Mouse (Mus musculus): Measurements from ENCODE around the gene Slc15a4. TPM values are rescaled to one million over a fixed set of nuclear protein-coding genes. Genes with fewer than 3 reads are reported as not detected.

The Slc15a4 gene
- polyA plus RNA-seq (2012; ENCODE audit: insufficient read depth, insufficient read length, missing spikeins) = 7.5 and 8.7 TPM in 2 replicates

GRCm38 (mm10) chr5:127632167-127633145 is at the start of gene Slc15a4, which contains the start of gene Glt1d1:
TSS of gene Slc15a4 (minus strand) at chr5:127632897.
TSS of gene Glt1d1 (plus strand) at chr5:127632262.
- Histone ChIP-seq H3K4me3 (ENCODE audit: insufficient read depth, low read depth, low read length) (peak within 1 kb of the TSS; percentile 54), H3K27ac (replicated peaks; ENCODE audit: low read depth, low read length) (no peak within 1 kb of the TSS), H3K4me1 (ENCODE audit: control insufficient read depth, insufficient read depth, insufficient read length, low read length) (no peaks in the 10 kb centered on the region)

GRCm38 (mm10) chr5:127678501-127678900 is 45.8 kb upstream of the Slc15a4 start:
- H3K4me3 ChIP-seq (ENCODE audit: insufficient read depth, low read depth, low read length) = no peak overlapping the region
- no peaks in the 10 kb centered on the region for H3K4me1 ChIP-seq (ENCODE audit: control insufficient read depth, insufficient read depth, insufficient read length, low read length)
- H3K27ac ChIP-seq (replicated peaks; ENCODE audit: low read depth, low read length) = no peak overlapping the region

- no peak overlapping the region for H3K4me3 ChIP-seq (ENCODE audit: insufficient read depth, low read depth, low read length)
- H3K4me1 ChIP-seq (ENCODE audit: control insufficient read depth, insufficient read depth, insufficient read length, low read length) = no peaks in the 10 kb centered on the region
- H3K27ac ChIP-seq (replicated peaks; ENCODE audit: low read depth, low read length) = no peak overlapping the region
These were observed 44.9 kb upstream of the Slc15a4 start for GRCm38 (mm10) chr5:127677561-127677960.

GRCm38 (mm10) chr5:127673913-127674312 is 41.2 kb upstream of the Slc15a4 start:
- H3K4me1 ChIP-seq (ENCODE audit: control insufficient read depth, insufficient read depth, insufficient read length, low read length) = no peaks in the 10 kb centered on the region

GRCm38 (mm10) chr5:127660979-127661378 is 28.3 kb upstream of the Slc15a4 start:
- Histone ChIP-seq H3K27ac (replicated peaks; ENCODE audit: low read depth, low read length) (no peak overlapping the region), H3K4me1 (ENCODE audit: control insufficient read depth, insufficient read depth, insufficient read length, low read length) (no peaks in the 10 kb centered on the region), H3K4me3 (ENCODE audit: insufficient read depth, low read depth, low read length) (no peak overlapping the region)

More at GRCm38 (mm10) chr5:127673913-127674312, 41.2 kb upstream of the Slc15a4 start:
- Histone ChIP-seq H3K27ac (replicated peaks; ENCODE audit: low read depth, low read length) (no peak overlapping the region), H3K4me3 (ENCODE audit: insufficient read depth, low read depth, low read length) (no peak overlapping the region)

- H3K27ac ChIP-seq (replicated peaks; ENCODE audit: low read depth, low read length) = no peak overlapping the region
- H3K4me1 ChIP-seq (ENCODE audit: control insufficient read depth, insufficient read depth, insufficient read length, low read length) = no peaks in the 10 kb centered on the region
- no peak overlapping the region for H3K4me3 ChIP-seq (ENCODE audit: insufficient read depth, low read depth, low read length)
These were observed 27.6 kb upstream of the Slc15a4 start for GRCm38 (mm10) chr5:127660267-127660666.

GRCm38 (mm10) chr5:127659312-127659711 is 26.6 kb upstream of the Slc15a4 start:
- Histone ChIP-seq H3K4me1 (ENCODE audit: control insufficient read depth, insufficient read depth, insufficient read length, low read length) (no peaks in the 10 kb centered on the region), H3K4me3 (ENCODE audit: insufficient read depth, low read depth, low read length) (no peak overlapping the region), H3K27ac (replicated peaks; ENCODE audit: low read depth, low read length) (no peak overlapping the region)

GRCm38 (mm10) chr5:127658257-127658656 is 25.6 kb upstream of the Slc15a4 start:
- H3K4me1 ChIP-seq (ENCODE audit: control insufficient read depth, insufficient read depth, insufficient read length, low read length) = no peaks in the 10 kb centered on the region
- H3K4me3 ChIP-seq (ENCODE audit: insufficient read depth, low read depth, low read length) = no peak overlapping the region
- no peak overlapping the region for H3K27ac ChIP-seq (replicated peaks; ENCODE audit: low read depth, low read length)

GRCm38 (mm10) chr5:127649077-127649476 is 16.4 kb upstream of the Slc15a4 start:
- Histone ChIP-seq H3K4me3 (ENCODE audit: insufficient read depth, low read depth, low read length) (no peak overlapping the region), H3K27ac (replicated peaks; ENCODE audit: low read depth, low read length) (no peak overlapping the region), H3K4me1 (ENCODE audit: control insufficient read depth, insufficient read depth, insufficient read length, low read length) (no peaks in the 10 kb centered on the region)

GRCm38 (mm10) chr5:127648046-127648445 is 15.3 kb upstream of the Slc15a4 start:
- no peaks in the 10 kb centered on the region for H3K4me1 ChIP-seq (ENCODE audit: control insufficient read depth, insufficient read depth, insufficient read length, low read length)

GRCm38 (mm10) chr5:127641185-127641958 is 8.7 kb upstream of the Slc15a4 start:
- Histone ChIP-seq H3K27ac (replicated peaks; ENCODE audit: low read depth, low read length) (no peak overlapping the region), H3K4me1 (ENCODE audit: control insufficient read depth, insufficient read depth, insufficient read length, low read length) (no peaks in the 10 kb centered on the region), H3K4me3 (ENCODE audit: insufficient read depth, low read depth, low read length) (no peak overlapping the region)

More at GRCm38 (mm10) chr5:127648046-127648445, 15.3 kb upstream of the Slc15a4 start:
- Histone ChIP-seq H3K27ac (replicated peaks; ENCODE audit: low read depth, low read length) (no peak overlapping the region), H3K4me3 (ENCODE audit: insufficient read depth, low read depth, low read length) (no peak overlapping the region)

GRCm38 (mm10) chr5:127640359-127640758 is 7.7 kb upstream of the Slc15a4 start:
- H3K4me1 ChIP-seq (ENCODE audit: control insufficient read depth, insufficient read depth, insufficient read length, low read length) = no peaks in the 10 kb centered on the region
- no peak overlapping the region for H3K4me3 ChIP-seq (ENCODE audit: insufficient read depth, low read depth, low read length)
- no peak overlapping the region for H3K27ac ChIP-seq (replicated peaks; ENCODE audit: low read depth, low read length)

- Histone ChIP-seq H3K4me3 (ENCODE audit: insufficient read depth, low read depth, low read length) (no peak overlapping the region), H3K4me1 (ENCODE audit: control insufficient read depth, insufficient read depth, insufficient read length, low read length) (no peaks in the 10 kb centered on the region), H3K27ac (replicated peaks; ENCODE audit: low read depth, low read length) (no peak overlapping the region)
These were observed 6.9 kb upstream of the Slc15a4 start for GRCm38 (mm10) chr5:127639635-127640034.

GRCm38 (mm10) chr5:127639067-127639605 is 6.4 kb upstream of the Slc15a4 start:
- Histone ChIP-seq H3K27ac (replicated peaks; ENCODE audit: low read depth, low read length) (no peak overlapping the region), H3K4me3 (ENCODE audit: insufficient read depth, low read depth, low read length) (no peak overlapping the region), H3K4me1 (ENCODE audit: control insufficient read depth, insufficient read depth, insufficient read length, low read length) (no peaks in the 10 kb centered on the region)

GRCm38 (mm10) chr5:127638177-127638576 is 5.5 kb upstream of the Slc15a4 start:
- Histone ChIP-seq H3K4me1 (ENCODE audit: control insufficient read depth, insufficient read depth, insufficient read length, low read length) (no peaks in the 10 kb centered on the region), H3K27ac (replicated peaks; ENCODE audit: low read depth, low read length) (no peak overlapping the region), H3K4me3 (ENCODE audit: insufficient read depth, low read depth, low read length) (no peak overlapping the region)
